Mouse (Mus musculus) liver, embryonic 12.5 days (tissue): ENCODE data around the gene Cdhr5. TPM values are rescaled to one million over a fixed set of nuclear protein-coding genes. Genes with fewer than 3 reads are reported as not detected.

ENCODE experiments used
- ATAC-seq: fragments of 200-750 bp; cut with Nextera tagmentation; 2 replicates; pipeline ENCODE4 v1.8.0; 2017; ENCODE audit warnings: moderate number of reproducible peaks, mild to moderate bottlenecking, moderate library complexity
- H3K27ac ChIP-seq: fragments of 300-500 bp; sonication (generic); 2 replicates; pipeline ENCODE4 v1.5.1; 2016; ENCODE audit warnings: mild to moderate bottlenecking
- H3K27me3 ChIP-seq: fragments of 300-500 bp; sonication (generic); replicated peaks from 2 replicates; pipeline ENCODE4 v1.6.1; 2016; ENCODE audit warnings: mild to moderate bottlenecking, moderate library complexity
- H3K36me3 ChIP-seq: fragments of 300-500 bp; sonication (generic); 2 replicates; pipeline ENCODE4 v1.6.1; 2016; ENCODE audit warnings: mild to moderate bottlenecking, moderate library complexity
- H3K4me1 ChIP-seq: fragments of 300-500 bp; sonication (generic); 2 replicates; pipeline ENCODE4 v1.6.1; 2016
- H3K4me2 ChIP-seq: fragments of 300-500 bp; sonication (generic); 2 replicates; pipeline ENCODE4 v1.6.1; 2016; ENCODE audit warnings: mild to moderate bottlenecking, moderate library complexity
- H3K4me3 ChIP-seq: fragments of 300-500 bp; sonication (generic); 2 replicates; pipeline ENCODE4 v1.5.1; 2016; ENCODE audit warnings: mild to moderate bottlenecking, moderate library complexity
- H3K9ac ChIP-seq: fragments of 300-500 bp; sonication (generic); 2 replicates; pipeline ENCODE4 v1.6.1; 2016; ENCODE audit warnings: mild to moderate bottlenecking, moderate library complexity
- H3K9me3 ChIP-seq: fragments of 300-500 bp; sonication (generic); replicated peaks from 2 replicates; pipeline ENCODE4 v1.6.1; 2016; ENCODE audit warnings: mild to moderate bottlenecking, moderate library complexity
- WGBS: fragments of 180-500 bp; shearing (Covaris S2); methylation state at CpG from one replicate; pipeline ENCODE4 v1.1.7; 2016; ENCODE audit not compliant: insufficient replicate concordance; 5-methylcytosine and 5-hydroxymethylcytosine counted together
- polyA plus RNA-seq: library from polyadenylated mRNA; unstranded; fragments of >200 nt; fragmentation: Nextera tagmentation; extraction: Ambion mirVana; gene quantifications from 2 replicates; pipeline ENCODE4 v1.2.1, GENCODE M21; 2016

The Cdhr5 gene
- polyA plus RNA-seq, 1 experiment from 2014 or later, result 0.20 TPM

GRCm38 (mm10) chr7:141231551-141231950 is 45.0 kb downstream of the Cdhr5 start:
- Histone ChIP-seq H3K9ac (no peak overlapping the region), H3K27me3 (no peaks in the 10 kb centered on the region), H3K27ac (no peak overlapping the region), H3K9me3 (no peaks in the 10 kb centered on the region), H3K4me2 (no peak overlapping the region), H3K36me3 (peaks cover 62% of the 10 kb centered on the region), H3K4me3 (no peak overlapping the region), H3K4me1 (peaks cover 36% of the 10 kb centered on the region)
- 90% methylated on average over 10 of the region's 10 CpGs for WGBS
- ATAC-seq, result no peak

- peak overlapping the region; percentile 97; the same call in 1 of the 2 replicates for H3K4me3 ChIP-seq
- H3K9me3 ChIP-seq, result no peaks in the 10 kb centered on the region
- no peak overlapping the region for H3K4me2 ChIP-seq
- no peak overlapping the region for H3K27ac ChIP-seq
- no peak for ATAC-seq
- H3K36me3 ChIP-seq, result peaks cover 58% of the 10 kb centered on the region
- H3K9ac ChIP-seq, result no peak overlapping the region
- H3K27me3 ChIP-seq, result no peaks in the 10 kb centered on the region
- H3K4me1 ChIP-seq, result peaks cover 36% of the 10 kb centered on the region
- WGBS, result 88% methylated on average over 3 of the region's 3 CpGs
Measured at GRCm38 (mm10) chr7:141231111-141231510, 45.5 kb downstream of the Cdhr5 start.

GRCm38 (mm10) chr7:141230570-141230969 is 46.0 kb downstream of the Cdhr5 start:
- Histone ChIP-seq H3K27ac (no peak overlapping the region), H3K9me3 (no peaks in the 10 kb centered on the region), H3K4me3 (peak overlapping the region; percentile 97; the same call in 1 of the 2 replicates), H3K36me3 (peaks cover 53% of the 10 kb centered on the region), H3K27me3 (no peaks in the 10 kb centered on the region), H3K4me1 (peaks cover 36% of the 10 kb centered on the region), H3K4me2 (peak overlapping the region; percentile 87), H3K9ac (peak overlapping the region; percentile 98)
- no peak for ATAC-seq
- 84% methylated on average over 4 of the region's 4 CpGs for WGBS

GRCm38 (mm10) chr7:141229702-141230101 is 46.9 kb downstream of the Cdhr5 start:
- WGBS, result 33% methylated on average over 6 of the region's 6 CpGs
- H3K9ac ChIP-seq, result peak overlapping the region; percentile 98
- peaks cover 44% of the 10 kb centered on the region for H3K36me3 ChIP-seq
- peaks cover 36% of the 10 kb centered on the region for H3K4me1 ChIP-seq
- peak overlapping the region; percentile 90 for H3K27ac ChIP-seq
- H3K9me3 ChIP-seq, result no peaks in the 10 kb centered on the region
- no peak for ATAC-seq
- peak overlapping the region; percentile 97 for H3K4me3 ChIP-seq
- H3K27me3 ChIP-seq, result no peaks in the 10 kb centered on the region
- H3K4me2 ChIP-seq, result peak overlapping the region; percentile 87

- peaks cover 32% of the 10 kb centered on the region for H3K36me3 ChIP-seq
- no peaks in the 10 kb centered on the region for H3K9me3 ChIP-seq
- H3K4me3 ChIP-seq, result peak within 1 kb of the TSS; percentile 97
- peaks cover 36% of the 10 kb centered on the region for H3K4me1 ChIP-seq
- H3K9ac ChIP-seq, result peak within 1 kb of the TSS; percentile 98
- H3K27me3 ChIP-seq, result no peaks in the 10 kb centered on the region
- H3K4me2 ChIP-seq, result peak within 1 kb of the TSS; percentile 87
- peak; percentile 89 for ATAC-seq
- H3K27ac ChIP-seq, result peak within 1 kb of the TSS; percentile 90
- under 1% methylated on average over 76 of the region's 76 CpGs for WGBS
Measured at GRCm38 (mm10) chr7:141228279-141229067, 48.1 kb downstream of the Cdhr5 start, which contains the start of gene Phrf1. Gene Phrf1 (plus strand): TSS chr7:141228784.

- Histone ChIP-seq H3K9ac (peak overlapping the region; percentile 98), H3K4me3 (no peak overlapping the region)
- peak; percentile 2 for ATAC-seq
Measured at GRCm38 (mm10) chr7:141227796-141228195, 48.8 kb downstream of the Cdhr5 start.

GRCm38 (mm10) chr7:141226535-141226934 is 50.1 kb downstream of the Cdhr5 start:
- no peaks in the 10 kb centered on the region for H3K27me3 ChIP-seq
- no peak for ATAC-seq
- H3K4me1 ChIP-seq, result peaks cover 44% of the 10 kb centered on the region
- peaks cover 12% of the 10 kb centered on the region for H3K36me3 ChIP-seq
- no peak overlapping the region for H3K4me2 ChIP-seq
- H3K9ac ChIP-seq, result no peak overlapping the region
- H3K4me3 ChIP-seq, result no peak overlapping the region
- no peak overlapping the region for H3K27ac ChIP-seq
- no peaks in the 10 kb centered on the region for H3K9me3 ChIP-seq
- 81% methylated on average over 6 of the region's 6 CpGs for WGBS

More at GRCm38 (mm10) chr7:141227796-141228195, 48.8 kb downstream of the Cdhr5 start:
- Histone ChIP-seq H3K4me1 (peaks cover 41% of the 10 kb centered on the region), H3K4me2 (peak overlapping the region; percentile 87), H3K27me3 (no peaks in the 10 kb centered on the region), H3K9me3 (no peaks in the 10 kb centered on the region), H3K27ac (peak overlapping the region; percentile 90), H3K36me3 (peaks cover 25% of the 10 kb centered on the region)
- 70% methylated on average over 4 of the region's 4 CpGs for WGBS

- no peak for ATAC-seq
- Histone ChIP-seq H3K4me1 (peaks cover 53% of the 10 kb centered on the region), H3K4me2 (peak overlapping the region; percentile 93), H3K27me3 (no peaks in the 10 kb centered on the region), H3K9ac (peak overlapping the region; percentile 71), H3K4me3 (no peak overlapping the region), H3K9me3 (no peaks in the 10 kb centered on the region), H3K36me3 (peaks cover 30% of the 10 kb centered on the region), H3K27ac (peak overlapping the region; percentile 90)
- 80% methylated on average over 4 of the region's 4 CpGs for WGBS
Measured at GRCm38 (mm10) chr7:141222696-141223215, 53.8 kb downstream of the Cdhr5 start.

GRCm38 (mm10) chr7:141222126-141222467 is 54.5 kb downstream of the Cdhr5 start:
- ATAC-seq, result no peak
- WGBS, result 16% methylated on average over 8 of the region's 8 CpGs
- H3K4me1 ChIP-seq, result peaks cover 59% of the 10 kb centered on the region
- no peaks in the 10 kb centered on the region for H3K9me3 ChIP-seq
- peak overlapping the region; percentile 71 for H3K9ac ChIP-seq
- peak overlapping the region; percentile 93 for H3K4me2 ChIP-seq
- H3K36me3 ChIP-seq, result peaks cover 36% of the 10 kb centered on the region
- no peaks in the 10 kb centered on the region for H3K27me3 ChIP-seq
- peak overlapping the region; percentile 90 for H3K27ac ChIP-seq
- H3K4me3 ChIP-seq, result peak overlapping the region; percentile 73

- H3K9ac ChIP-seq, result peak overlapping the region; percentile 87
- no peaks in the 10 kb centered on the region for H3K27me3 ChIP-seq
- H3K27ac ChIP-seq, result peak overlapping the region; percentile 90
- WGBS, result 8% methylated on average over 44 of the region's 44 CpGs
- peaks cover 39% of the 10 kb centered on the region for H3K36me3 ChIP-seq
- peak overlapping the region; percentile 73 for H3K4me3 ChIP-seq
- H3K9me3 ChIP-seq, result no peaks in the 10 kb centered on the region
- H3K4me1 ChIP-seq, result peaks cover 65% of the 10 kb centered on the region
- peak overlapping the region; percentile 93 for H3K4me2 ChIP-seq
- ATAC-seq, result peak; percentile 97
Measured at GRCm38 (mm10) chr7:141221249-141222125, 55.1 kb downstream of the Cdhr5 start.

GRCm38 (mm10) chr7:141220377-141220776 is 56.2 kb downstream of the Cdhr5 start:
- Histone ChIP-seq H3K27me3 (no peaks in the 10 kb centered on the region), H3K4me3 (peak overlapping the region; percentile 73), H3K4me1 (peaks cover 72% of the 10 kb centered on the region), H3K27ac (peak overlapping the region; percentile 83), H3K9me3 (no peaks in the 10 kb centered on the region), H3K9ac (peak overlapping the region; percentile 87), H3K36me3 (peaks cover 39% of the 10 kb centered on the region), H3K4me2 (peak overlapping the region; percentile 93)
- 83% methylated on average over 1 of the region's 1 CpGs for WGBS
- no peak for ATAC-seq
